Mouse (Mus musculus) midbrain, embryonic 13.5 days (tissue): ENCODE results near the gene Olfr464. TPM values are rescaled to one million over a fixed set of nuclear protein-coding genes. Genes with fewer than 3 reads are reported as not detected.
"Not testable (repeated sequence)": the region's sequence is repeated elsewhere in the genome, so short reads cannot be mapped to it uniquely, and the experiment has no call there.

Source experiments
- ATAC-seq: fragments of 200-750 bp; cut with Nextera tagmentation; 2 replicates; pipeline ENCODE4 v1.8.0; 2017; ENCODE audit warnings: mild to moderate bottlenecking, moderate TSS enrichment, moderate library complexity
- H3K27ac ChIP-seq: fragments of 300-500 bp; sonication (generic); 2 replicates; pipeline ENCODE4 v1.5.1; 2015; ENCODE audit warnings: inconsistent platforms, mild to moderate bottlenecking, moderate library complexity
- H3K27me3 ChIP-seq: fragments of 300-500 bp; sonication (generic); 2 replicates; pipeline ENCODE4 v1.6.1; 2015; ENCODE audit warnings: mild to moderate bottlenecking, inconsistent platforms
- H3K36me3 ChIP-seq: fragments of 300-500 bp; sonication (generic); 2 replicates; pipeline ENCODE4 v1.6.1; 2015; ENCODE audit warnings: mild to moderate bottlenecking, inconsistent platforms
- H3K4me1 ChIP-seq: fragments of 300-500 bp; sonication (generic); replicated peaks from 2 replicates; pipeline ENCODE4 v1.6.1; 2015; ENCODE audit warnings: inconsistent platforms
- H3K4me2 ChIP-seq: fragments of 300-500 bp; sonication (generic); replicated peaks from 2 replicates; pipeline ENCODE4 v1.6.1; 2015; ENCODE audit warnings: moderate library complexity, mild to moderate bottlenecking, inconsistent platforms
- H3K4me3 ChIP-seq: fragments of 300-500 bp; sonication (generic); replicated peaks from 2 replicates; pipeline ENCODE4 v1.5.1; 2015; ENCODE audit warnings: mild to moderate bottlenecking, inconsistent platforms
- H3K9ac ChIP-seq: fragments of 300-500 bp; sonication (generic); replicated peaks from 2 replicates; pipeline ENCODE4 v1.6.1; 2015; ENCODE audit warnings: mild to moderate bottlenecking, inconsistent platforms
- H3K9me3 ChIP-seq: fragments of 300-500 bp; sonication (generic); 2 replicates; pipeline ENCODE4 v1.6.1; 2016; ENCODE audit warnings: mild to moderate bottlenecking, inconsistent platforms
- WGBS: fragments of 180-500 bp; shearing (Covaris S2); methylation state at CpG from one replicate; pipeline ENCODE4 v1.1.7; 2015; 5-methylcytosine and 5-hydroxymethylcytosine counted together
- polyA plus RNA-seq: library from polyadenylated mRNA; unstranded; fragments of >200 nt; fragmentation: Nextera tagmentation; extraction: Ambion mirVana; gene quantifications from 2 replicates; pipeline ENCODE4 v1.2.1, GENCODE M21; 2015

The Olfr464 gene
- polyA plus RNA-seq, 1 experiment from 2014 or later = not detected

DNA sequence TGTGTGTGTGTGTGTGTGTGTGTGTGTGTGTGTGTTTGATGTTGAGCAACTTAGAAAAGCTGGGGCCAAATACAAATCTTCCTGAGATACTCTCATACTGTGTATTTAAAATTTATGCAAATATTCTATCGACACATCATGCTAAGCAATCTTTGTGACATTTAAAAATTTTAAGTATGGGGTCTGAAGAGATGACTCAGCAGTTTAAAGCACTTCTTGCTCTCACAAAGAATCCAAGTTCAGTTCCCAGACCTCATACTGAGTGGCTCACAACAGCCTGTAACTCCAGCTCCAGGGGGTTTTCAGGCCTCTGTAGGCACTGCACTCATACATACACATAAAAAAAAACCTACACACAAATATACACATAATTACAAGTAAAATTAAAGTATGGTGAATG is 4.8 kb downstream of the Olfr464 start:
- Histone ChIP-seq H3K9me3 (no peaks in the 10 kb centered on the region), H3K36me3 (no peaks in the 10 kb centered on the region), H3K27ac (no peak overlapping the region), H3K9ac (no peak overlapping the region), H3K4me3 (no peak overlapping the region), H3K27me3 (0 out of 2 replicates have a peak, but pooled peaks cover 3% of the 10 kb centered on the region), H3K4me2 (no peak overlapping the region), H3K4me1 (no peaks in the 10 kb centered on the region)
- no peak for ATAC-seq
- 94% methylated on average over 1 of the region's 1 CpGs for WGBS

DNA sequence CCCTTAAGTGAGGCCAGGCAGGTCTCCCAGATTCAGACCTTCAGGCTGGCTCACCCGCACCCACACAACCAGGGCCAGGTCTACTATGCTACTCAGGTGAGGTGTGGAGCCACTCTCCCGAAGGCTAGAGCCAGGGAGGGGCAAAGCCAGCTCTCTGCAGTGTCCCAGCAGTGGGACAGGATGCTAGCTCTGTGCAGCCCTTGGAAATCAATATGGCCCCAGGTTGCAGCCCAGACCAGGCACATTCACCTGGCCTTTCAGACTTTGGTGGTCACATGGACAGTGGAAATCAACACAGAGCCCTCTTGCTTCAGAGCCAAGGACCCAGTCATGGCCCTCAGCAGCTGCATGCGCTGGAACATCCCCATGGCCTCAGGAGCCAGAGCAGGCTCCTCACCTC is 16.4 kb downstream of the Olfr464 start:
- Histone ChIP-seq H3K27me3 (no peaks in the 10 kb centered on the region), H3K4me2 (no peak overlapping the region), H3K9me3 (no peaks in the 10 kb centered on the region), H3K4me1 (no peaks in the 10 kb centered on the region), H3K27ac (no peak overlapping the region), H3K9ac (no peak overlapping the region), H3K4me3 (no peak overlapping the region), H3K36me3 (no peaks in the 10 kb centered on the region)
- ATAC-seq = no peak
- 84% methylated on average over 3 of the region's 3 CpGs for WGBS

DNA sequence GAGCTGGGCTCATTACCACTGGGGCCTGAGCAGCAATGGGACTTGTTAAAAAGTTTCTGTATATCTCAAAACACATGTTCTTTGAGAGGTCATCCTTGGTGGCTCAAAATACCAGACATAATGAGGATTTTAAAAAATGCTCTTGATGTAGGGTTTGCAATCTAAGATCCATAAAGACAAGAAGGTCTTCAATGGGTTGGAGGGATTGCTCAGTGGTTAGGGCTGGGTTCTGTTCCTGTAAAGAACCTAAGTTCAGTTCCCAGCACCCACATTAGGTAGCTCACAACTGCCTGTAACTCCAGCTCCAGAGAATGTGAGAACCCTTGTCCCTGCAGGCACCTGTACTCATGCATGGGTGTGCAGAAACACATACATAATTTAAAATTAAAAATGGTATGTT is 23.5 kb downstream of the Olfr464 start, which contains the start of gene Olfr463:
Gene Olfr463, minus strand, starts transcription at position 101 of the 400 bp plus-strand sequence.
- Histone ChIP-seq H3K4me1 (no peaks in the 10 kb centered on the region), H3K27ac (no peak within 1 kb of the TSS), H3K4me3 (no peak within 1 kb of the TSS), H3K4me2 (no peak within 1 kb of the TSS), H3K9me3 (no peaks in the 10 kb centered on the region), H3K36me3 (no peaks in the 10 kb centered on the region), H3K27me3 (0 out of 2 replicates have a peak, but pooled peaks cover 3% of the 10 kb centered on the region), H3K9ac (no peak within 1 kb of the TSS)
- ATAC-seq = no peak

DNA sequence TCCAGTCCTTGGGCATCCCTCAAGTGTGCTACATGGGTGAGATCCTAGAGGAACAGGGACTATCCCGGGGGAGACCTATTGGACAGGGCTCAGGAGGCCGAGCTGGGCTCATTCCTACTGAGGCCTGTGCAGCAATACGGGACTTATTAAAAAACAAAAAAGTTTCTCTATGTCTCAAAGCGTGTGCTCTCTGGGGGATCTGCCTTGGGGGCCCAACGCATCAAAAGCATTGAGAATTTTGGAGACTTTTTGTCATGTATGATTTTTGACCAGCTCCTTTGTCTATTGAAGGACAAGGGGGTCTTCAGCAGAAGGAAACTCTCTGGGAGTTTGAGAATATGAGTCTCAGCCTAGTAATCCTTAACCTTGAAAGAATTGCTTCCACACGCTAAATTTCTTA is 28.6 kb downstream of the Olfr464 start, which contains the start of gene Olfr462:
Gene Olfr462, minus strand, starts transcription at position 101 of the 400 bp plus-strand sequence.
- Histone ChIP-seq H3K4me3 (no peak within 1 kb of the TSS), H3K27ac (no peak within 1 kb of the TSS), H3K9me3 (no peaks in the 10 kb centered on the region), H3K36me3 (no peaks in the 10 kb centered on the region), H3K9ac (no peak within 1 kb of the TSS), H3K27me3 (no peaks in the 10 kb centered on the region), H3K4me2 (no peak within 1 kb of the TSS), H3K4me1 (no peaks in the 10 kb centered on the region)
- 93% methylated on average over 6 of the region's 6 CpGs for WGBS
- ATAC-seq = no peak

DNA sequence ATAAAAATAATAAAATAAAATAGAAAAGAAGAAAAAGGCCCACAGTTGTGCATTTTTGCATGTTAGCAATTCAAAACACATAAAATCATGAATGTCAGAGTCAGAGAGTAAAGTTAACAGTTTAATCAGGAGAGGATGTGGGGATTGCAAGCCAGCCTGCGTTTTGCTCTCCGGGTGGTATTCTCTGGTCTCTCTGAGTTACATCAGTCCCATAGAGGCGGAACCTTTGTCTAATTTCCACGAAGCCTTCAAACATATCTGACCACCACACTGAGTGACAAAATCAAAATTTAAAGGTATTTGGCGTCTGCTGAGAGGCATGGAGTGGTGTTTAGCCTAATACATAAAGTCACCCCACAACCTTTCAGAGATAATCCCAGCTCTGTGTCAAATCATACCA is 35.9 kb downstream of the Olfr464 start:
- H3K4me2 ChIP-seq = no peak overlapping the region
- no peak overlapping the region for H3K9ac ChIP-seq
- WGBS = 82% methylated on average over 5 of the region's 5 CpGs
- H3K9me3 ChIP-seq = no peaks in the 10 kb centered on the region
- no peaks in the 10 kb centered on the region for H3K4me1 ChIP-seq
- no peak overlapping the region for H3K4me3 ChIP-seq
- 0 out of 2 replicates have a peak, but pooled peaks cover 6% of the 10 kb centered on the region for H3K27me3 ChIP-seq
- H3K36me3 ChIP-seq = no peaks in the 10 kb centered on the region
- H3K27ac ChIP-seq = no peak overlapping the region
- no peak for ATAC-seq

DNA sequence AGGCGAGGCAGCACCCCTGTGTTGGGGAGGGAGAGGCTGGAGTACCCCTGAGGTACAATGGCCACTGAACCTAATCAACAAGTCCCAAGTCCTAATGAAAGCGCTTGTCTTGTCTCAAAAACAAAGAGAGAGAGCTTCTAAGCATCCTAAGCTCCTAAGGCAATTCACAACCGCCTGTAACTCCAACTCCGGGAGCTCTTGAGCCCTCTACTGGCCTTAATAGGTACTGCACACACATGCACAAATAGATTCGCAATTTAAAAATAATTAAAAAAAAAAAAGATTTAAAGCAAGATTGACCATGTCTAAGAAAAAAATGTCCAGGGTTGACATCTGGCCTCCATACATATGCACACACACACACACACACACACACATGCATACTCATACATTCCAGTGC is 37.3 kb downstream of the Olfr464 start:
- no peak for ATAC-seq
- Histone ChIP-seq H3K36me3 (no peaks in the 10 kb centered on the region), H3K27me3 (0 out of 2 replicates have a peak, but pooled peaks cover 6% of the 10 kb centered on the region), H3K9ac (no peak overlapping the region), H3K27ac (no peak overlapping the region), H3K4me2 (no peak overlapping the region), H3K4me3 (no peak overlapping the region), H3K4me1 (no peaks in the 10 kb centered on the region), H3K9me3 (no peaks in the 10 kb centered on the region)
- 40% methylated on average over 5 of the region's 5 CpGs for WGBS

DNA sequence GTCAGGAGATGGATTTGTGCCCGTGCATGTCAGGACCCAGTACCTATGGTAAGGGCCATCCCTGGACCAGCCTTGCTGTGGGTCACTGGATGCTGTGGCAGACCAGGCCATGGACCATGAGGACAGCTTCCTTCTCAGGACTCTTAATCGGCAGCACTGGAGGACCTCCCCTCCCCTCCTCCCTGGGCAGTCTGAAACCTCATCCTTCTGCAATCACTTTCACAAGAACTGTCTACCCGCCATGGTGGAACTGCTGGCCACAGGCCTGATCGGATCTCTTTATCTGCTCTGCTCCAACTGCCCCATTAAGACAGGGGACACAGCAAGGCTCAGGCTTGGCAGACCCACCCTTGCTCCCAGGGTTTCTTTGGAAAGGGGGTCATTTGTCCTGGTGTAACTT is 39.1 kb downstream of the Olfr464 start:
- Histone ChIP-seq H3K4me3 (no peak overlapping the region), H3K36me3 (no peaks in the 10 kb centered on the region), H3K4me1 (no peaks in the 10 kb centered on the region), H3K27ac (no peak overlapping the region), H3K9ac (no peak overlapping the region), H3K4me2 (no peak overlapping the region), H3K27me3 (0 out of 2 replicates have a peak, but pooled peaks cover 6% of the 10 kb centered on the region), H3K9me3 (no peaks in the 10 kb centered on the region)
- no peak for ATAC-seq
- WGBS = 78% methylated on average over 4 of the region's 4 CpGs

DNA sequence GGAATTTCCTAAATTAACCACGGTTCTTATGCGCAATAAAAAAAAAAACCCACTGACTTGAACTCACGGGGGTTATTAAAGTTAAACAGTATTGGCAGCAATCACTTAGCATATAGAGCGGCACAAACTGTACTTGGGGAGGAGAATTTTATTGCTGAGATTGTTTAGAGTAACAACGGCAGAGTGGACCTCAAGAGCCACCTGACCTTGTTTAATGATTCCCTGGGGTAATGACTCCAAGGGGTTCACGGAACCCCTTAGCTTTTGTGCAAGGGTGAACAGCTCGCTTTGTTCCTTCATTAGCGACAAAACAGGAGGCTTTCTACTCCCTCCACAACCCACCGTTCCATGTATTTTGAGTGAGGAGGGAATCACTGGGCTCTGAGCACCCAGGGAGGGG is 40.9 kb downstream of the Olfr464 start:
- WGBS = 74% methylated on average over 9 of the region's 9 CpGs
- H3K27ac ChIP-seq = no peak overlapping the region
- H3K4me3 ChIP-seq = no peak overlapping the region
- no peaks in the 10 kb centered on the region for H3K4me1 ChIP-seq
- no peaks in the 10 kb centered on the region for H3K36me3 ChIP-seq
- 0 out of 2 replicates have a peak, but pooled peaks cover 2% of the 10 kb centered on the region for H3K27me3 ChIP-seq
- no peak overlapping the region for H3K4me2 ChIP-seq
- H3K9me3 ChIP-seq = no peaks in the 10 kb centered on the region
- no peak for ATAC-seq
- no peak overlapping the region for H3K9ac ChIP-seq

DNA sequence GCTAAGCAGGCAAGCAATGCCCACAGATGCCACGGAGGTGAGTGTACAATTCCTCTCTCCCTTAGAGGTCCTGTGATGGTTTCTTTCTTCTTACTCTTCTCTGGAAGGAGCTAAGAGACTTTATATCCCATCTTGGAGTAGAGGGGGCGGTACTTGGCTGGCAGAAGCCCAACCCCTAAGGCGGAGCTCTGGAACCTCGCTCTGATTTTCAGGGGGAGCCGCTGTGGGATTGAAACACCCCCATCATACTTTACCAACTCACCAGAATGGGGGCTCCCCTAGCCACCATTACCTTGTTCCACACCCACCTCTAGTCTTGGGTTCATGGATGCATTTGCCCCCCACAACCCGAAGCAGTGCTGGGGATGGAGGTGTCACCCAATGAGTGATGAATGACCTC is 45.3 kb downstream of the Olfr464 start, which contains the start of gene Epx:
Gene Epx, minus strand, starts transcription at position 101 of the 400 bp plus-strand sequence.
- Histone ChIP-seq H3K9ac (no peak within 1 kb of the TSS), H3K27ac (no peak within 1 kb of the TSS), H3K9me3 (no peaks in the 10 kb centered on the region), H3K27me3 (no peaks in the 10 kb centered on the region), H3K4me2 (no peak within 1 kb of the TSS), H3K36me3 (no peaks in the 10 kb centered on the region), H3K4me3 (no peak within 1 kb of the TSS), H3K4me1 (no peaks in the 10 kb centered on the region)
- no peak for ATAC-seq
- WGBS = 88% methylated on average over 6 of the region's 6 CpGs

DNA sequence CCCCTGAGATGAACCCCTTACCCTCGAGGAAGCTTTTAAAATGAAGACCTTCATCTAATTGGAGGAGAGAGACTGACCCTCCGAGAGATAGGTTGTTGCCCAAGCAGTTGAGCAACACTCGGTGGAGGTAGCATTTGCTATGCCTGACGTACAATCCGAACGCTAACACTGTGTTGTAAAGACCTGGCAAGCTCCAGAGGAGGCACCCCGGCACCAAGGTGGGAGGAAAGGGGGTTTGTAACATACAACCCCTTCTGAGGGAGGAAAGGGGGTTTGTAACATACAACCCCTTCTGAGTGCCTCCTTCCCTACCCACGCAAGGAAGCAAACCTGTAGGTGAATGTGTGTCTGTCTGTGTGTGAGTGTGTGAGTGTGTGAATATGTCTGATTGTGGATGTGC is 49.0 kb downstream of the Olfr464 start:
- Histone ChIP-seq H3K4me1 (no peaks in the 10 kb centered on the region), H3K9me3 (no peaks in the 10 kb centered on the region), H3K4me2 (no peak overlapping the region), H3K27me3 (no peaks in the 10 kb centered on the region), H3K27ac (no peak overlapping the region), H3K4me3 (no peak overlapping the region), H3K36me3 (no peaks in the 10 kb centered on the region), H3K9ac (no peak overlapping the region)
- ATAC-seq = no peak
- 47% methylated on average over 8 of the region's 8 CpGs for WGBS

DNA sequence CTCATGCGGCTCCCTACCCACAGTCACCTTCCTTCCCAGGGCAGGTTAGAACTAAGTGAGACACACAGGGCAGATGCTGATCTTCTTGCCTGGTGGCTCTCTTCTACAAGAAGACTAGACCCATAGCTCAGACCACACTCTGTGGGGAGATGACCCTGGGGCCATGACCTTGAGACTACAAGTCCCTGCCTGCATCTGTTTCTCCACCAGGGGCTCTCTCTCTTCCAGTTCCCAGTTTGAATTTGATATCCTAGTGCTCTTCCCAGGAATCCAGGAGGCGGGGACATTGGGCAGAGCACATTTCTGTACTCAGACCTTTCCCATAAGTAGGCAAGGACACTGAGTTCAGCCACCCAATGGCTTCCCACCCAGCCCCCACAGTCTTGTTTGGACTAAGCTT is 50.7 kb downstream of the Olfr464 start:
- WGBS = 84% methylated on average over 2 of the region's 2 CpGs
- H3K4me1 ChIP-seq = no peaks in the 10 kb centered on the region
- no peak overlapping the region for H3K9ac ChIP-seq
- no peak overlapping the region for H3K27ac ChIP-seq
- no peaks in the 10 kb centered on the region for H3K36me3 ChIP-seq
- no peaks in the 10 kb centered on the region for H3K27me3 ChIP-seq
- H3K9me3 ChIP-seq = no peaks in the 10 kb centered on the region
- ATAC-seq = no peak
- no peak overlapping the region for H3K4me2 ChIP-seq
- no peak overlapping the region for H3K4me3 ChIP-seq

DNA sequence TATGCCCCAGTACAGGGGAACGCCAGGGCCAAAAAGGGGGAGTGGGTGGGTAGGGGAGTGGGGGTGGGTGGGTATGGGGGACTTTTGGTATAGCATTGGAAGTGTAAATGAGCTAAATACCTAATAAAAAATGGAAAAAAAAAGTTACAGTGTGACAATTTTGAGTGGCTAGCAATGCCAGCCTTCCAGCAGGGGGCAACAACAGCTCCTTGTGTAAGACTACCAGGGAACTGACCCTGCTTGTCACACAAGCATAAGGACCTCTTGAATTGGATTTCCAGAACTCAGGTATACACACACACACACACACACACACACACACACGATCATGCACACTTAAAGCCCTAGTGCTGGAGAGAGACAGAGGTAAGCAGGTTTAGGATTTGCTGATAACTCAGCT is 53.9 kb downstream of the Olfr464 start:
- H3K36me3 ChIP-seq = peaks cover 21% of the 10 kb centered on the region
- H3K27me3 ChIP-seq, H3K4me1 ChIP-seq, H3K9me3 ChIP-seq, H3K9ac ChIP-seq, H3K27ac ChIP-seq, H3K4me3 ChIP-seq, H3K4me2 ChIP-seq, ATAC-seq: not testable (repeated sequence)
- 94% methylated on average over 1 of the region's 2 CpGs for WGBS
